Mouse (Mus musculus) liver, adult 2 months (tissue): ENCODE measurements around the gene Iqcc.

Experiments used
- CTCF ChIP-seq: fragments of 200-500 bp; IDR thresholded peaks from 2 replicates; pipeline ENCODE4 v1.5.1; 2011; ENCODE audit warnings: low read depth, low read length, control low read depth
- POLR2A ChIP-seq: fragments of 200-500 bp; IDR thresholded peaks from 2 replicates; pipeline ENCODE4 v1.6.1; 2011; ENCODE audit warnings: low read length, control low read depth; ENCODE audit not compliant: insufficient read depth; ENCODE audit errors: extremely low read depth

GRCm38 (mm10) chr4:129645204-129645603 lies 26.3 kb upstream of the Iqcc start:
- no peak for TF ChIP-seq CTCF
- TF ChIP-seq POLR2A, result no peak
